Mouse (Mus musculus) forebrain, embryonic 12.5 days (tissue): ENCODE results near the gene Sox21. TPM values are rescaled to one million over a fixed set of nuclear protein-coding genes. Genes with fewer than 3 reads are reported as not detected.
A peak's percentile ranks its signal among the peaks of the same experiment; 100 is the strongest.

Experiments used
- ATAC-seq: fragments of 200-750 bp; cut with Nextera tagmentation; 2 replicates; pipeline ENCODE4 v1.8.0; 2017; ENCODE audit warnings: moderate TSS enrichment; ENCODE audit not compliant: low FRiP score
- H3K27ac ChIP-seq: fragments of 300-500 bp; sonication (generic); 2 replicates; pipeline ENCODE4 v1.5.1; 2016; ENCODE audit warnings: mild to moderate bottlenecking
- H3K27me3 ChIP-seq: fragments of 300-500 bp; sonication (generic); 2 replicates; pipeline ENCODE4 v1.6.1; 2016; ENCODE audit warnings: mild to moderate bottlenecking
- H3K36me3 ChIP-seq: fragments of 300-500 bp; sonication (generic); replicated peaks from 2 replicates; pipeline ENCODE4 v1.6.1; 2016; ENCODE audit warnings: mild to moderate bottlenecking
- H3K4me1 ChIP-seq: fragments of 300-500 bp; sonication (generic); 2 replicates; pipeline ENCODE4 v1.6.1; 2016
- H3K4me2 ChIP-seq: fragments of 300-500 bp; sonication (generic); 2 replicates; pipeline ENCODE4 v1.6.1; 2016; ENCODE audit warnings: mild to moderate bottlenecking, moderate library complexity
- H3K4me3 ChIP-seq: fragments of 300-500 bp; sonication (generic); replicated peaks from 2 replicates; pipeline ENCODE4 v1.5.1; 2016; ENCODE audit warnings: mild to moderate bottlenecking
- H3K9ac ChIP-seq: fragments of 300-500 bp; sonication (generic); 2 replicates; pipeline ENCODE4 v1.6.1; 2016; ENCODE audit warnings: mild to moderate bottlenecking
- H3K9me3 ChIP-seq: fragments of 300-500 bp; sonication (generic); 2 replicates; pipeline ENCODE4 v1.6.1; 2016
- WGBS: fragments of 180-500 bp; shearing (Covaris S2); methylation state at CpG from one replicate; pipeline ENCODE4 v1.1.7; 2016; 5-methylcytosine and 5-hydroxymethylcytosine counted together
- polyA plus RNA-seq: library from polyadenylated mRNA; unstranded; fragments of >200 nt; fragmentation: Nextera tagmentation; extraction: Ambion mirVana; gene quantifications from 2 replicates; pipeline ENCODE4 v1.2.1, GENCODE M21; 2016

Gene Sox21
- polyA plus RNA-seq, 1 experiment from 2014 or later: 21.2 TPM

- H3K9ac ChIP-seq: no peak overlapping the region
- peaks cover 58% of the 10 kb centered on the region for H3K27me3 ChIP-seq
- H3K4me3 ChIP-seq: no peak overlapping the region
- H3K36me3 ChIP-seq: no peaks in the 10 kb centered on the region
- ATAC-seq: peak; percentile 57; the same call in 1 of the 2 replicates
- H3K4me2 ChIP-seq: no peak overlapping the region
- H3K4me1 ChIP-seq: 0 out of 2 replicates have a peak, but pooled peaks cover 5% of the 10 kb centered on the region
- H3K9me3 ChIP-seq: no peaks in the 10 kb centered on the region
- H3K27ac ChIP-seq: no peak overlapping the region
- WGBS: 56% methylated on average over 15 of the region's 15 CpGs
Observed at GRCm38 (mm10) chr14:118212188-118212804, 24.5 kb downstream of the Sox21 start.

- 13% methylated on average over 5 of the region's 5 CpGs for WGBS
Observed at GRCm38 (mm10) chr14:118209642-118210041, 27.2 kb downstream of the Sox21 start.

GRCm38 (mm10) chr14:118207347-118207746, 29.5 kb downstream of the Sox21 start:
- no peak overlapping the region for H3K27ac ChIP-seq
- H3K27me3 ChIP-seq: peaks cover 22% of the 10 kb centered on the region
- H3K9me3 ChIP-seq: 0 out of 2 replicates have a peak, but pooled peaks cover 5% of the 10 kb centered on the region
- H3K36me3 ChIP-seq: no peaks in the 10 kb centered on the region
- WGBS: 83% methylated on average over 3 of the region's 3 CpGs
- no peak for ATAC-seq
- H3K4me1 ChIP-seq: 0 out of 2 replicates have a peak, but pooled peaks cover 3% of the 10 kb centered on the region
- H3K9ac ChIP-seq: no peak overlapping the region
- no peak overlapping the region for H3K4me2 ChIP-seq
- H3K4me3 ChIP-seq: no peak overlapping the region

More at GRCm38 (mm10) chr14:118209642-118210041, 27.2 kb downstream of the Sox21 start:
- Histone ChIP-seq H3K27ac (no peak overlapping the region), H3K9ac (no peak overlapping the region), H3K27me3 (peaks cover 41% of the 10 kb centered on the region), H3K4me2 (no peak overlapping the region), H3K4me1 (0 out of 2 replicates have a peak, but pooled peaks cover 5% of the 10 kb centered on the region), H3K9me3 (no peaks in the 10 kb centered on the region), H3K4me3 (no peak overlapping the region), H3K36me3 (no peaks in the 10 kb centered on the region)
- ATAC-seq: peak; percentile 59

- no peak overlapping the region for H3K4me3 ChIP-seq
- no peaks in the 10 kb centered on the region for H3K4me1 ChIP-seq
- 0 out of 2 replicates have a peak, but pooled peaks cover 5% of the 10 kb centered on the region for H3K9me3 ChIP-seq
- no peak overlapping the region for H3K9ac ChIP-seq
- ATAC-seq: no peak
- no peak overlapping the region for H3K27ac ChIP-seq
- 78% methylated on average over 7 of the region's 7 CpGs for WGBS
- no peak overlapping the region for H3K4me2 ChIP-seq
- no peaks in the 10 kb centered on the region for H3K36me3 ChIP-seq
- peaks cover 15% of the 10 kb centered on the region; the same call in 1 of the 2 replicates for H3K27me3 ChIP-seq
Observed at GRCm38 (mm10) chr14:118203031-118203430, 33.8 kb downstream of the Sox21 start.

- Histone ChIP-seq H3K4me1 (peaks cover 3% of the 10 kb centered on the region; the same call in 1 of the 2 replicates), H3K9me3 (0 out of 2 replicates have a peak, but pooled peaks cover 5% of the 10 kb centered on the region), H3K27ac (no peak overlapping the region), H3K4me2 (no peak overlapping the region), H3K27me3 (peaks cover 25% of the 10 kb centered on the region; the same call in 1 of the 2 replicates), H3K9ac (no peak overlapping the region), H3K4me3 (no peak overlapping the region), H3K36me3 (no peaks in the 10 kb centered on the region)
- ATAC-seq: no peak
- 85% methylated on average over 5 of the region's 5 CpGs for WGBS
Observed at GRCm38 (mm10) chr14:118202006-118202405, 34.8 kb downstream of the Sox21 start.

GRCm38 (mm10) chr14:118200731-118201130, 36.1 kb downstream of the Sox21 start:
- 84% methylated on average over 3 of the region's 3 CpGs for whole genome bisulfite sequencing
- Histone ChIP-seq H3K9me3 (0 out of 2 replicates have a peak, but pooled peaks cover 5% of the 10 kb centered on the region), H3K4me3 (no peak overlapping the region), H3K9ac (no peak overlapping the region), H3K4me2 (no peak overlapping the region), H3K36me3 (no peaks in the 10 kb centered on the region), H3K4me1 (peaks cover 3% of the 10 kb centered on the region; the same call in 1 of the 2 replicates), H3K27me3 (peaks cover 30% of the 10 kb centered on the region), H3K27ac (no peak overlapping the region)
- no peak for ATAC-seq

- H3K27ac ChIP-seq: no peak overlapping the region
- H3K36me3 ChIP-seq: no peaks in the 10 kb centered on the region
- H3K9ac ChIP-seq: no peak overlapping the region
- H3K4me1 ChIP-seq: peaks cover 15% of the 10 kb centered on the region
- no peak overlapping the region for H3K4me2 ChIP-seq
- H3K9me3 ChIP-seq: no peaks in the 10 kb centered on the region
- no peak for ATAC-seq
- no peak overlapping the region for H3K4me3 ChIP-seq
- peaks cover 47% of the 10 kb centered on the region for H3K27me3 ChIP-seq
- WGBS: 76% methylated on average over 12 of the region's 12 CpGs
Observed at GRCm38 (mm10) chr14:118197063-118197462, 39.8 kb downstream of the Sox21 start.

GRCm38 (mm10) chr14:118194219-118194914, 42.5 kb downstream of the Sox21 start:
- 52% methylated on average over 13 of the region's 13 CpGs for WGBS

GRCm38 (mm10) chr14:118193663-118194062, 43.2 kb downstream of the Sox21 start:
- 18% methylated on average over 10 of the region's 10 CpGs for WGBS
- H3K9ac ChIP-seq: peak overlapping the region; percentile 2; the same call in 1 of the 2 replicates

More at GRCm38 (mm10) chr14:118194219-118194914, 42.5 kb downstream of the Sox21 start:
- Histone ChIP-seq H3K4me3 (no peak overlapping the region), H3K9ac (no peak overlapping the region), H3K4me2 (peak overlapping the region; percentile 15), H3K4me1 (peaks cover 15% of the 10 kb centered on the region), H3K9me3 (no peaks in the 10 kb centered on the region), H3K27me3 (peaks cover 46% of the 10 kb centered on the region), H3K36me3 (no peaks in the 10 kb centered on the region), H3K27ac (no peak overlapping the region)
- ATAC-seq: no peak

GRCm38 (mm10) chr14:118193001-118193628, 43.7 kb downstream of the Sox21 start:
- peak overlapping the region; percentile 39 for H3K4me2 ChIP-seq
- no peak overlapping the region for H3K4me3 ChIP-seq
- 0 out of 2 replicates have a peak, but pooled peaks have one; percentile 27 for ATAC-seq

More at GRCm38 (mm10) chr14:118193663-118194062, 43.2 kb downstream of the Sox21 start:
- no peak overlapping the region for H3K4me3 ChIP-seq
- H3K27me3 ChIP-seq: peaks cover 43% of the 10 kb centered on the region
- no peak for ATAC-seq
- H3K27ac ChIP-seq: no peak overlapping the region
- peaks cover 15% of the 10 kb centered on the region for H3K4me1 ChIP-seq
- H3K9me3 ChIP-seq: no peaks in the 10 kb centered on the region
- no peaks in the 10 kb centered on the region for H3K36me3 ChIP-seq
- peak overlapping the region; percentile 39 for H3K4me2 ChIP-seq

GRCm38 (mm10) chr14:118191442-118191841, 45.4 kb downstream of the Sox21 start:
- no peak overlapping the region for H3K27ac ChIP-seq
- H3K36me3 ChIP-seq: no peaks in the 10 kb centered on the region
- ATAC-seq: no peak

More at GRCm38 (mm10) chr14:118193001-118193628, 43.7 kb downstream of the Sox21 start:
- H3K27me3 ChIP-seq: peaks cover 43% of the 10 kb centered on the region
- no peaks in the 10 kb centered on the region for H3K9me3 ChIP-seq
- 0 out of 2 replicates have a peak overlapping the region, but pooled peaks have one; percentile 2 for H3K9ac ChIP-seq
- H3K27ac ChIP-seq: no peak overlapping the region
- no peaks in the 10 kb centered on the region for H3K36me3 ChIP-seq
- WGBS: 15% methylated on average over 10 of the region's 10 CpGs
- H3K4me1 ChIP-seq: peaks cover 15% of the 10 kb centered on the region

More at GRCm38 (mm10) chr14:118191442-118191841, 45.4 kb downstream of the Sox21 start:
- no peaks in the 10 kb centered on the region for H3K9me3 ChIP-seq
- H3K27me3 ChIP-seq: peaks cover 31% of the 10 kb centered on the region
- no peak overlapping the region for H3K4me3 ChIP-seq
- peaks cover 12% of the 10 kb centered on the region for H3K4me1 ChIP-seq
- no peak overlapping the region for H3K9ac ChIP-seq
- no peak overlapping the region for H3K4me2 ChIP-seq
- WGBS: 90% methylated on average over 9 of the region's 9 CpGs
